Mouse (Mus musculus) cerebellum, adult 2 months (tissue): Measurements from ENCODE around the gene Mien1. TPM values are rescaled to one million over a fixed set of nuclear protein-coding genes. Genes with fewer than 3 reads are reported as not detected.

Experiments
- DNase-seq, 2 experiments: peaks; one replicate each; pipeline ENCODE4 v3.0.0; 2021
- H3K27ac ChIP-seq: fragments of 200-500 bp; 2 replicates; pipeline ENCODE4 v1.5.1; 2012; ENCODE audit warnings: low read length, control low read depth, inconsistent platforms; ENCODE audit not compliant: insufficient read depth
- H3K27me3 ChIP-seq: fragments of 200-500 bp; 2 replicates; pipeline ENCODE4 v1.6.1; 2012; ENCODE audit warnings: inconsistent platforms, mild to moderate bottlenecking, low read length, moderate library complexity; ENCODE audit not compliant: control insufficient read depth, insufficient read depth
- H3K4me1 ChIP-seq: fragments of 200-500 bp; 2 replicates; pipeline ENCODE4 v1.6.1; 2011; ENCODE audit warnings: low read length; ENCODE audit not compliant: control insufficient read depth, insufficient read depth
- H3K4me3 ChIP-seq: fragments of 200-500 bp; replicated peaks from 2 replicates; pipeline ENCODE3; 2011; ENCODE audit warnings: mild to moderate bottlenecking, low read depth, low read length, control low read depth; ENCODE audit not compliant: insufficient read depth
- CTCF ChIP-seq: fragments of 200-500 bp; IDR thresholded peaks from 2 replicates; pipeline ENCODE4 v1.5.1; 2011; ENCODE audit warnings: low read depth, mild to moderate bottlenecking, control low read depth, low read length, moderate library complexity, borderline replicate concordance; ENCODE audit not compliant: insufficient read depth
- POLR2A ChIP-seq: fragments of 200-500 bp; IDR thresholded peaks from 2 replicates; pipeline ENCODE4 v1.6.1; 2011; ENCODE audit warnings: low read length, control low read depth, borderline replicate concordance; ENCODE audit not compliant: insufficient read depth
- WGBS: fragments of 180-500 bp; shearing (Covaris S2); methylation state at CpG from one replicate; pipeline ENCODE4 v1.1.7; 2018; 5-methylcytosine and 5-hydroxymethylcytosine counted together
- polyA plus RNA-seq: library from polyadenylated mRNA; depleted of rRNA; stranded (reverse); fragments of >200 nt; gene quantifications from 2 replicates; pipeline ENCODE4 v1.2.3, GENCODE M21; 2012

Mien1 gene
- polyA plus RNA-seq, 1 experiment: 183 TPM

GRCm38 (mm10) chr11:98469761-98470714 lies 31.2 kb upstream of the Mien1 start:
- 78% methylated on average over 22 of the region's 22 CpGs for WGBS
- H3K27ac ChIP-seq: no peak overlapping the region
- no peak for DNase-seq
- no peak overlapping the region for H3K4me3 ChIP-seq
- TF ChIP-seq POLR2A (no peak), CTCF (no peak)
- no peaks in the 10 kb centered on the region for H3K4me1 ChIP-seq
- H3K27me3 ChIP-seq: no peaks in the 10 kb centered on the region; the same call in 1 of the 2 replicates

GRCm38 (mm10) chr11:98464516-98464915 lies 25.7 kb upstream of the Mien1 start:
- DNase-seq: no peak
- H3K4me3 ChIP-seq: no peak overlapping the region
- H3K27ac ChIP-seq: no peak overlapping the region
- H3K27me3 ChIP-seq: no peaks in the 10 kb centered on the region
- no peak for TF ChIP-seq POLR2A
- no peak for TF ChIP-seq CTCF
- WGBS: 77% methylated on average over 6 of the region's 6 CpGs
- no peaks in the 10 kb centered on the region for H3K4me1 ChIP-seq

GRCm38 (mm10) chr11:98463911-98464310 lies 25.1 kb upstream of the Mien1 start:
- Histone ChIP-seq H3K27ac (no peak overlapping the region), H3K4me1 (no peaks in the 10 kb centered on the region), H3K27me3 (no peaks in the 10 kb centered on the region), H3K4me3 (no peak overlapping the region)
- TF ChIP-seq CTCF: no peak
- TF ChIP-seq POLR2A: no peak
- WGBS: 84% methylated on average over 9 of the region's 9 CpGs
- DNase-seq: no peak

- no peaks in the 10 kb centered on the region for H3K27me3 ChIP-seq
- no peak overlapping the region for H3K4me3 ChIP-seq
- H3K4me1 ChIP-seq: no peaks in the 10 kb centered on the region
- WGBS: 91% methylated on average over 6 of the region's 6 CpGs
- H3K27ac ChIP-seq: no peak overlapping the region
- TF ChIP-seq CTCF (no peak), POLR2A (no peak)
- no peak for DNase-seq
Observed at GRCm38 (mm10) chr11:98462255-98462654, 23.5 kb upstream of the Mien1 start.

- Histone ChIP-seq H3K27ac (no peak overlapping the region), H3K4me1 (peaks cover 3% of the 10 kb centered on the region; the same call in 1 of the 2 replicates), H3K4me3 (no peak overlapping the region), H3K27me3 (no peaks in the 10 kb centered on the region)
- no peak for TF ChIP-seq POLR2A
- TF ChIP-seq CTCF: no peak
- 48% methylated on average over 6 of the region's 6 CpGs for WGBS
- no peak for DNase-seq
Observed at GRCm38 (mm10) chr11:98461109-98461720, 22.4 kb upstream of the Mien1 start.

GRCm38 (mm10) chr11:98459860-98460259 lies 21.1 kb upstream of the Mien1 start:
- no peak for TF ChIP-seq POLR2A
- no peak for TF ChIP-seq CTCF
- Histone ChIP-seq H3K27ac (no peak overlapping the region), H3K4me3 (no peak overlapping the region), H3K27me3 (no peaks in the 10 kb centered on the region), H3K4me1 (peaks cover 3% of the 10 kb centered on the region; the same call in 1 of the 2 replicates)
- 85% methylated on average over 9 of the region's 9 CpGs for WGBS
- DNase-seq: no peak

GRCm38 (mm10) chr11:98459071-98459741 lies 20.4 kb upstream of the Mien1 start:
- no peaks in the 10 kb centered on the region for H3K27me3 ChIP-seq
- DNase-seq: no peak
- H3K4me1 ChIP-seq: peaks cover 3% of the 10 kb centered on the region; the same call in 1 of the 2 replicates
- WGBS: 37% methylated on average over 11 of the region's 11 CpGs
- no peak for TF ChIP-seq CTCF
- no peak for TF ChIP-seq POLR2A
- H3K4me3 ChIP-seq: no peak overlapping the region
- H3K27ac ChIP-seq: no peak overlapping the region
